Mouse (Mus musculus) ovary, adult 18-20 months (tissue): ENCODE data around the gene BC048403.
"Not testable (repeated sequence)": the region's sequence is repeated elsewhere in the genome, so short reads cannot be mapped to it uniquely, and the experiment has no call there.

Experiments used
- DNase-seq: peaks from one replicate; pipeline ENCODE4 v3.0.0; 2022; ENCODE audit warnings: low spot score, mixed read lengths

Gene BC048403

GRCm38 (mm10) chr10:121756677-121757076, 16.9 kb downstream of the BC048403 start:
- no peak for DNase-seq

DNA sequence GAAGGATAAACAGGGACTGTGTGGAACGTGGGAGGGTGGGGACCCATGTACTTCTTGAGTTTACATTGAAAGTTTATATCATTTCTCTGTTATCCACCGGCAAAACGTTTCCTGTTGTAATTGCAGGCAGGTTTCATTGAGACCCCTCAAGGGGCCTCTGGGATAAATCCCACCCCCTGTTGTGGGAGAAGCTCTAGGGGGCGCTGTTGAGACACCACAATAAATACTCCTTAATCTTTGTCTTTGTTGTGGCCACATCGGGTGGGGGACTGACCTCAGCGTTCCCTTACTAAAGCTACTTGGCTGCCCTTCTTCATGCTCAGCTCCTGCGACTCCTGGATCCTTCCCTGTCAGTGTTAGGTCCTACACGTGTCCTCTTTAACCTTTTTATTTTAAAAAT, 19.4 kb downstream of the BC048403 start:
- DNase-seq = no peak

- no peak for DNase-seq
Measured at GRCm38 (mm10) chr10:121762141-121762540, 22.4 kb downstream of the BC048403 start.

DNA sequence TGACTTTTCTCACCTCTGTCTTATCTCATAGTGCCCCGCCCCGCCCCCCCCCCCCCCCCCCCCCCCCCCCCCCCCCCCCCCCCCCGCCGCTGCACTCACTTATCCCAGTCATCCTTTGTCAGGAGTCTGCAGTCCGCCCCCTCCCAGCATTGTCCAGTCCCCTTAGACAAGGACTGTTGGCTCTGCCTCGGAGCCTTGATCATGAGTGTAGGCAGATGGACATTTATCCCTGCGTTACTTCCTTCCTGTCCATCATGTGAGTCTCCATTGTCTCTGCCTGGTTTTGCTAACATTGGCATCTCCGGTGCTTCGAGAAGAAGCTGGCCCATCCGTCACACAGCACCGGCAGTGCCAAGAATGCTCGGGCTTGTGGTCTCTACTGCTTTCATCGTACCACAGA, 23.5 kb downstream of the BC048403 start:
- DNase-seq = no peak

GRCm38 (mm10) chr10:121764469-121765173, 24.9 kb downstream of the BC048403 start:
- no peak for DNase-seq

DNA sequence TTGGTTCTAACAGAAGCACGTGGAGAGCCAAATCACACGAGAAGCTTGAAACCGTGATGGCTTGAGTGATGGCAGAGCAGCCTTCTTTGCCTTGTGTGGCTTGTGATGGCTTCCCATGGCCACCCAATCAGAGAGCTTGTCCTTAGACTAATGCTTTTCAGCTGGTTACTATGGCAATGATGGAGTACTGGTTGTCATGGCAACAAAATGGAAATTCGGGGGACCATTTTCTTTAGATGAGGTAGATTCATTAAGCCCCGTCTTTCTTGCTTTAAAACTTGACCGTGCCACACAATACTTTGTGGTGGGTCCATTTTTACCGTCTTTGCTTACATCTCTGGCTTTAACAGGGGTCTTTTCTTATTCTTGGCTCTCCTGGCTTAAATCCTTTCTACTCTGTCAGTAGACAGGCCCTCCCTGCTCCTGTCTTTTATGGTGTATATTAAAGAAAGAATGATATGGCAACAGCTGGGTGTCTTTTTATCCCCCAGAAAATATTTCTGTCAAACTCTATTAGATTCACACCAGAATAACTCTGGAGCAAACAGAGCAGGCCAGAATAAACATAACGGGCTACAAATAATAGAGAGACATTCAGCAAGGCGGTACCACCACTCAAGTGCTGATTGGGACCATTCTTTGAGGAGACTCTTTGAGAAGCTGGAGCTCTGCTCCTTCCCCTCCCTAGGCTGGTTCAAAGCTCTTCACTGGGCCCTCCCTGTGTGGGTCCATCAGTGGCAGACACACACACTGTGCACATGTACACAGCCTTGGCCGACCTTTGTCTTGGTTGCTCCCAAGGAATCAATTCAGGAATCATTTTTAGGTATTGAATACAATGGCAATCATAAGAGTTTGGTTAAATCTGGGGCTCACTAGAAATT, 25.7 kb downstream of the BC048403 start:
- no peak for DNase-seq

DNA sequence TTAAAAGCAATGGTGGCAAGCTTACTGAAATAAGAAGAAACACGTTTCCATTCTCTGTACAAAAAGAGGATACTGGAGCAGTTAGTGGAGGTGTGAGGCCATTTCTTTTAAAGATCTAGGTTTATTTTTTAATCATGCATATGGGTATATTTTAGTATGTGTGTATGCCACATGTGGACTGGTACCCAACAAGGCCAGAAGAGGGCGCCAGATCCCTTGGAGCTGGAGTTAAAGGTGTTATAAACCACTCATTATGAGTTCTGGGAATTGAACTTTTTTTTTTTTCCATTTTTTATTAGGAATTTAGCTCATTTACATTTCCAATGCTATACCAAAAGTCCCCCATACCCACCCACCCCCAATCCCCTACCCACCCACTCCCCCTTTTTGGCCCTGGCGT, 27.6 kb downstream of the BC048403 start:
- not testable (repeated sequence) for DNase-seq

GRCm38 (mm10) chr10:121769711-121770110, 30.0 kb downstream of the BC048403 start:
- DNase-seq = no peak

- DNase-seq = no peak
Measured at GRCm38 (mm10) chr10:121770624-121771577, 31.2 kb downstream of the BC048403 start.

DNA sequence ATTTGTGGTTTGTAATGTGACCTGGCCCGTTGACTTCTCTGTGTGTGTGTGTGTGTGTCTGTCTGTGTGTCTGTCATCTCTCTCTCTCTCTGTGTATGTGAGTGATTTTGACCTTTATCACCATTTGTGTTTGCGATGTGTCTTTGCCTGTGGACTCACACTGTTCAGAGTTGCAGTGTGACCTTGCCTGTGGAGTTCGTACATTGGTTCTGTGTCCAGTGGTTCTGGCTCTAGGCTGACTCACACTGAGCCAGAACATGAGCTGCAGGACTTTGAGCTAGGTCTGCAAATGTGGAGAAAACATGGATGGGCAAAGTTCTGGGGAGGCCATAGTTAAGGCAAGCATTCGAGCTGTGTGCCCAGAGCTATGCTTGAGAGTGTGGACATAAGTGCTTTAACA, 34.1 kb downstream of the BC048403 start:
- DNase-seq = no peak

GRCm38 (mm10) chr10:121775990-121776389, 36.3 kb downstream of the BC048403 start:
- no peak for DNase-seq

GRCm38 (mm10) chr10:121781159-121781558, 41.4 kb downstream of the BC048403 start:
- DNase-seq = no peak

DNA sequence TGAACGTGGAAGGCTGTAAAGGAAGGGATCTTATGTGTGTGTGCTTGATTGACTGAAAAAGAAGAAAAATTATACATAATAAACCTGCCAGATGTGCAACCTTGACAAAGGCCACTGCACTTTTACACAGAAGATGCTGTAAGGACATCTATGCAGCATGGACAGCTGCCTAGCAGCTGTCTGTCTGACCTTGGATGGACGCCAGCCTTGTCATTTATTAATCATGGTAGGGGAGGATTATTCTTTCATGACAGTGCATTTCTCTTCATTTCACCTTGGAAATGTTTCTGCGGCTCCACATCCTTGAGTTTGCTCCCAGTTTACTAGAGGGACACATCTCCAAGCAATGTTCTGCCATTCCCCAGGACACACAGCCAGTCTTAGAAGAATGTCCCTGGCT, 48.8 kb downstream of the BC048403 start:
- DNase-seq = no peak

GRCm38 (mm10) chr10:121790078-121790477, 50.3 kb downstream of the BC048403 start:
- no peak for DNase-seq

GRCm38 (mm10) chr10:121792661-121793060, 52.9 kb downstream of the BC048403 start:
- no peak for DNase-seq

GRCm38 (mm10) chr10:121794486-121794885, 54.7 kb downstream of the BC048403 start:
- DNase-seq = no peak

DNA sequence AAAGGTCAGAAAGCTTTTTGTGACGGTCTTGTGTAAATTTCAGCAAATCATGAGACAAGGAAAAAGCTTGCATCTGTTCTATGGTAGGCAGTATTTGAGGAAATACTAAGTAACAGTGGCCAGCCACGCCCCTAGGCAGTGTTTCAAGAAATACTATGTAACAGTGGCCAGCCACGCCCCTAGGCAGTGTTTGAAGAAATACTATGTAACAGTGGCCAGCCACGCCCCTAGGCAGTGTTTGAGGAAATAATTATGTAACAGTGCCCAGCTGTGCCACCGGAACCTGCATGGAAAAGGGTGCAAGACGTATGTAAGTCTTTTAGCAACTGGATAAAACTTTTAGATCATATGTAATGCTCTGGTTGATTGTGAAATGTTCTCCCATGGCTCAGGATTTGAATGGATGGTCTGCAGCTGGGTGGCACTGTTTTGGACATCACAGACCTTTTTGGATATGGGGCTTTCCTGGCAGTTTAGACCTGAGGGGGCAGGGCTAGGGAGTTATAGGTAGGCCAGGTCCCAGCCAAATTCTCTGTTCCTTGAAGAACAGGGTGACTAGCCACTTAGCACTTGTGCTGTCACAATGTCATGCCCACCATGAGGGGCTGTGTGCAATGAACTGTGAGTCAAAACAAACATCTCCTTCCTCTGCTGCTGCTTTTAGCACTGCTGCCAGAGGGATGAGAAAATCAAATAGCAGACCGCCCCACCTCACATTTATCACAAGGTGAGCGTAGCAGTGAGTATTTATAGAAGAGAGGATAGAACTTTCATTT, 56.5 kb downstream of the BC048403 start:
- DNase-seq = no peak

DNA sequence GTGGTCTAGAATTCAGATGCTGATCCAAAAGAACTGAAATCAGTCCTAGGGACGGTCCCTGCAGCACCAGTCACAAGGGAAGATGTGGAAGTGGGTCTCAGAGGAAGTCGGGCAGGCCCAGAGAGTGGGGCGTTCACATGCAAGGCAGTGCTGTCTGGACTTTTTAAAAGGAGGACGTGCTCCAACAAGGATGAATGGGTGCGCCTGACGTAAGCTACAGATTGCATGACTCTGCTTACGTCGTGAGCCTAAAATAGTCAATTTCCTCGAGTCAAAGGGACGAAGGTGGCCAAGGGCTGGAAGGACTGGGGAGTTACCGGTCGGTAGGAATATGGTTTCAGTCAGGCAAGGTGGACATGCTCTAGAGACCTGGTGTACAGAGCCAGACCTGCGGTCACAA, 60.3 kb downstream of the BC048403 start:
- DNase-seq = no peak
